Mouse (Mus musculus) heart, adult 8-10 months (tissue): Measurements from ENCODE around the gene Cenpb. TPM values are rescaled to one million over a fixed set of nuclear protein-coding genes. Genes with fewer than 3 reads are reported as not detected.
"Not testable (repeated sequence)": the region's sequence is repeated elsewhere in the genome, so short reads cannot be mapped to it uniquely, and the experiment has no call there.

Source experiments
- DNase-seq: peaks from one replicate; pipeline ENCODE4 v3.0.0; 2022; ENCODE audit warnings: low spot score
- total RNA-seq, 4 experiments: library from RNA; stranded (reverse); gene quantifications; 2 replicates each; pipeline ENCODE4 v1.2.4; 2022

Gene Cenpb
- total RNA-seq, result 10 to 100 TPM; 89.5 to 93.4 (median 90.3) TPM

DNA sequence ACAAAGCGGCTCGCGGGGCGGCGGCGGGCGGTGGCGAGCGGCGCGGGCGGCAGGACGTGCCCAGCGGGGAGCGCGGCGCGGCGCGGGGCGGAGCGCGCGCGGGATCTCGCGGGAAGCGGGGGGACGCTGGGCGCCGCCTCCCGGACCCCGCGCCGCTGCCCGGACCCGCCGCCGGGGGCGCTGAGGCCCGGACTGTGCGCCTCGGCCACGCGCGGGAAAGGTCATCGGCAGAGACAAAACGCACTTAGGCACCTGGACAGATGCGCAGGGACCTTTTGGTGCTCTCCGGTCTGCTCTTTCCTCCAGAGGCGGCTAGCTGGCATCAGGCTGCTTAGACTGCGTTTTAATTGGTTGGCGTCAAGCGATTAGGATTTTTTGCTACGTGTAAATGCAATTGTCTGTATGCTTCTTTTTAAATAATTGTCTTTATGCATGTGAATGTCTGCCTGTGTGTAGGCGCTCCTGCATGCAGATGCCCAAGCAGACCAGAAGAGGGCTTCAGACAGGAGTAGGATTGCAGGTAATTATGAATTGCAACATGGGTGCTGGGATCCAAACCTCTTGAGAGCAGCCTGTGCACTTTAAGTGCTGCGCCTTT is at the start of gene Cenpb:
Gene Cenpb, minus strand, starts transcription at position 78 of the 598 bp plus-strand sequence.
- peak; percentile 74 for DNase-seq

DNA sequence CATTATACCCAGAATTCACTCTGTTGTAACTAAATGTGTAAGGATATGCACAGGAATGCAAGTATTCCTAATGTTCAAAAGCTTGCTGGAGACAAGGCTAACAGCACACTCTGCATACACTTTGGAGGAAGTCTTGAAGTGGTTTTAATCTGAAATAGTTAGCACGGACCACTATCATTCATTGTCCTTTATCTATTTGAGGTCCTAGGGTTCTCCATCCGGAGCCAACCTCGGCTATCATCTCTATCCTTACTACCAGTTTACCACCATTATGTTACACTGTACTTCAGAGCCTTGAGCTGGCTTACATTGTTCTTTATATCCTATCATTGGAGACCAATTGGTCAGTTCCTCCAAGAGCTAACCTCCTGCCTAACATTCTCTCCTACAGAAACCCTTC is 47.4 kb upstream of the Cenpb start:
- DNase-seq, result no peak

DNA sequence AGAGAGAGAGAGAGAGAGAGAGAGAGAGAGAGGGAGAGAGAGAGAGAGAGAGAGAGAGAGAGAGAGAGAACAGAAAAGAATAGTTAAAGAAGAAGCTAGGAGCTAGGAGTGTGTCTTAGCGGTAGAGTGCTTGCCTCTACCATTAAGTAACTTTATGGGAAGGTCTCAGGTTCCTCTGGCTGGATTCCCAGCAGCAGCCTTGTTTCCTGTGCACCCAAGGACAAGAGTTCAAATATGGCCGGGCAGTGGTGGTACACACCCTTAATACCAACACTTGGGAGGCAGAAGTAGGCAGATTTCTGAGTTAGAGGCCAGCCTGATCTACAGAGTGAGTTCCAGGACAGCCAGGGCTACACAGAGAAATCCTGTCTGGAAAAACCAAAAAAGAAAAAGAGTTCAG is 46.8 kb upstream of the Cenpb start:
- not testable (repeated sequence) for DNase-seq

DNA sequence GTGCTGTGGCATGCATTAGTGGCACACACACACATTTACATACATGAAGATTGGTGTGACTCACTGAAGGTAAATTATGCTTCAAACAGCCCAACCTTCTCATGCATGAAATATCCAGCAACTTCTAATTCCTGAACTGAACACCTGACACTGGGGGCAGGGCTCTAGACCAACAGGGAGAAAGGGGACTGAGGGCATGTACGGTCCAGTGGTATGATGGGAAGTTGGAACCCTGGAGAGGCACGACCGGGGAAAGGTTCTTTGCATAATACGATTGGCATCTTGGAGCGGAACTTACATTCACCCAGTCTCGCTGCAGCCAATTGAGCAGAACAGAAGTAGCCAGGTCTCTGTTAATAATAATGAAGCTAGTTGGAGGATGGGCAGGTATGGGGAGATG is 45.3 kb upstream of the Cenpb start:
- no peak for DNase-seq

DNA sequence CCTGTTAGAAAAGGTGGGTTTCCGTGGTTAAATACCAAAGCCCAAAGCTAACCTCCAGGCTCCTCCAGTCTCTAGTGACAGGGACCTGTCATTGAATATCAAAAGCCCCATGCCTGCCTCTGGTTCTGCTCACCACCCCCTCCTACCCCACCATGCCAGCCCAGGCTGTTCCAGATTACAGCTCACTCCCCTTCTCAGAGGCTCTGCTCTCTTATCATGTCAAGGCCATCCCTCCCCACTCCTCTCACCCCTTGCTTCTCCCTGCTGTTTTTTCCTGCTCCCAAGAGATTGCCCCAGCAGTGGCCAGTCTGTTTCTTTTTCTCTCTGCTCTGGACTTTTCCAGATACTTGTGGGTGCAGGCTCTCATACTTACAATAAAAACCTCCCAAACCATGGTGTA is 43.7 kb upstream of the Cenpb start:
- DNase-seq, result no peak

DNA sequence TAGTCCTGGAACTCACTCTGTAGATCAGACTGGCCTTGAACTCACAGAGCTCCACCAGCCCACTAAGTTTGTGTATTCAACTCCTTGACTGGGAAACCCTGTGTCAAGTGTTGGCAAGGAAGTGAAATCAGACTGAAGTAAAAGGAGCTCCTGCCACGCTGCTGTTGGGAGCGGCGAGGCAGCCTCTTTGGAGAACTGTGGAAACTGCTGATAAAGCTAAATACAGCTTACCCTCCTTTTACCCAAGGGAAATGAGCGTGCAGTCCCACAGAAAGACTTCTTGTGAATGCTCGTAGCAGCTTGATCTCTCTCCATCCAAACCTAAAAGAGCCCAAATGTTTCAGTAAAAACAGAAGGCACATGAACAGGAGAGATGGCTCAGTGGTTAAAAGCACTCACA is 42.7 kb upstream of the Cenpb start:
- no peak for DNase-seq

DNA sequence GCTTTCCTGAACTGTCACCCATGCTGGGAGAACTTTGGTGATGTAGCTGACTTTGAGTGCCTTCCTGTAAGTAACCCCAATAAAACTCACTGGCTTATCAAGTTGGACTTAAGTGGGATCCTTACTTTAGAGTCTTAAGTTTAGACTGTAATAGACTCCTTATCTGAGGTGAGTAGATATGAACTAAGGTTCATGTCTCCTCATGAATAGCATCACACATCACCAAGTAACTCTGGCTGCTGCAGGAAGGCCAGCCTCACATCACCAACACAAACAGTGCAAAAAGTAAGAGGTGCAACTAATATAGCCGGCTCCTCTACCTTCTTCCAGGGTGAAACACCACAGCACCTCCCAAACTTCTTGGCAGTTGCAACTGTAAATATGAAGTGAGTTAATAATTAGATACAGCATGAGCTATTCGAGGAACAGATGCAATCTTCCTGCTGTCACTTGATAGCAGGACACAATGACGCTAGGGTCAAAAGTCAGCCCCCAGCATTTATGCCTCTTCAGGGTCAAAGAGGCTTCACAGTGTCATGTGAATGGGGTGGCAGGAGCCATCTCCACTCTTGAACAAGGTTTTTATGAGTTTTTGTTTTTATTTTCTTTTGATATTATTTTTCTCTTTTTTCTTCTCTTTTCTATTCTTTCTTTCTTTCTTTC is 42.1 kb upstream of the Cenpb start:
- no peak for DNase-seq

DNA sequence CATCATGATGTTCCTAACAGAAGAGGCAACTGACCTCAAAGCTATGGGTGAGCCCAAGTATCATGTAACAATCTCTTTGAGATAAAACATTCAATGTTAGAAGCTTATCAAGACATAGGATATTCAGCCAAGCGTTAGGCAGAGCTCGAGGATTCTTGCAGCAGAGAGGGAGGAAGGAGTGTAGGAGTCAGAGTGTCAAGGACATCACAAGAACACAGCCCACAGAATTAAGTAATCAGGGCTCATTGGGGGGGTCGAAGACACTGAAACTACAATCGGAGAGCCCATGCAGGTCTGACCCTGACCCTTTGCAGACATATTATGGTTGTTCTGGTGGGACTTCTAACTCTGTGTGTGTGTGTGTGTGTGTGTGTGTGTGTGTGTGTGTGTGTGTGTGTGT is 40.2 kb upstream of the Cenpb start:
- DNase-seq, result no peak

DNA sequence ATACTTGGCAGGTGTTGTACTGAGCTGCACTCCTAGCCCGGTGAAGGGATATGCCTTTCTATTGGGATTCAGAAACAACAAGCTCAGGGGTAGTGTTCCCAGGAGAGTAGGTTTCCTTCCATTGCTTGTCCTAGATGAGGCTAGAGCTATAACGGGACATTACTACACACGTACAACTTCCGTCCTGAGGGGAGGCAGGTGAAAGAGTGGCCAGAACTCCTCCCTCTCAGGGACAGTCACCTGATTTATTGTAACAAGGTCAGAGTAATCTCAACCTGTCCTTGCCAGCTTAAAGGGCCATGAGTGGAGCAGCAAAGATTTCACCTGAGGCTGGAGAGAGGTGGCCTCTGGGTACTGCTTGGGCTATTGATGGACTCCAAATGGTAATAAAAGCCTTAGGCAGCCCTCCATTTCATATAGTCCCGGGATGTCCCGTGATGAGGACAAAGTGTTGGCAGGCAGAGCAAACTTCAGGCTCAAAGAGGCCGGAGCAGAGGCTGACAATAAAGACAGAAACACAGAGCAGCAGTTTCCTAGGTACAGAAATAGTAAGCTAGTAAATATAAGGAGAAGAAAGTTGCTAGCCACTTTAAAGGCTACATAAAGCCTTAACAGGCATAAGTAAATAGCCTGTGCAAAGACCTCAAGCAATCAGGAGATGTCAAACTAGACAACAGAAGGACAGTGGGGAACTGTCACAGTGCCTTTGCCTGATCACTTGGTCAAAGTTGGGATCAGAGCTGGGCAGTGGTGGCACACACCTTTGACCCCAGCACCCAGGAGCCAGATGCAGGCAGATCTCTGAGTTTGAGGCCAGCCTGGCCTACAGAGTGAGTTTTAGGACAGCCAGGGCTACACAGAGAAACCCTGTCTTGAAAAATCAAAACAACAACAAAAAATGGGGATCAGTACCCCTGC is 36.3 kb upstream of the Cenpb start:
- DNase-seq, result peak; percentile 73

DNA sequence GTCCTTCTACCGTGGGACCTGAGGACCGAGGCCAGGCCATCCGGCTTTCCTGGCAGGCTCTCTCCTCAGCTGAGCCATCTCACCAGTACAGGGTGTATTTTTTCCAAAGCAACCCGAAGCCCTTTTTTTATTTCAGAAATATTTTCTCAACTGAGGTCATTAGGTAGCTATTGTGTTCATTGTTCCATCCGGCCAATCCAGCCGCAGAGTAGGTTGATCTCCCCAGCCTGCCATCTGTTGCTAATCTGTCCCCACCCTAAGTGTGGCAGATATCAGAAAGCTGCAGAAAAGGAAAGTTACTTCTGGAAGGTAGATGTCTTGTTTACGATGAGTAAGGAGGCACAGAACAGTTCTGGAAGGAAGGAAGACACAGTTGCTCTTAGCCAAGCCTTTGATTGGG is 33.9 kb upstream of the Cenpb start:
- DNase-seq, result peak; percentile 37

DNA sequence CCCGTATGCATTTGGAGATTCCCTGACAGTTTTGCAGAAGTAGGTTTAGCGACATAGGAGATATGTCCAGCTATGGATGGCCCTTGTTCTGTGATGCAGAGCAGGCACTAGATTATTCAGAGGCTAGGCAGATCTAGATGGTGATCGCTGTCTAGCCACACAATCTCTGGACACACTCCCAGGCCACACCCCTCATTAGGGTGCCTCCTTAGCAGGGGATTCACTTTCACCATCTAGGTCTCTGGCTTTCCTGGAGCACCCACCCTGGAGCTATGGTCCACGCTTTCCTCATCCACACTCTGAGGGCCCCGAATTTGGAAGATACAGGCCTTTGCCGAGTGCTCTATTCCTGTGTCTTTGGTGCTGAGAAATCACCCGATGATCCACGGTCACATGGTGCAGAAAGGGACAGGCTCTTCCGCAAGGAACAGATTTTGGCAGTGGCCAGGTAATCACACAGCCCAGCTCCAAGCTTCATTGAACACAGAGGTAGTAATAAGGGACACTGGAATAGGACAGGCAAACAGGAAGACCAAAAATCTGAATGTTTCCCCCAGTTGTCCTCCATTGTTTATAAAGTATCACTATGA is 31.3 kb upstream of the Cenpb start:
- no peak for DNase-seq

DNA sequence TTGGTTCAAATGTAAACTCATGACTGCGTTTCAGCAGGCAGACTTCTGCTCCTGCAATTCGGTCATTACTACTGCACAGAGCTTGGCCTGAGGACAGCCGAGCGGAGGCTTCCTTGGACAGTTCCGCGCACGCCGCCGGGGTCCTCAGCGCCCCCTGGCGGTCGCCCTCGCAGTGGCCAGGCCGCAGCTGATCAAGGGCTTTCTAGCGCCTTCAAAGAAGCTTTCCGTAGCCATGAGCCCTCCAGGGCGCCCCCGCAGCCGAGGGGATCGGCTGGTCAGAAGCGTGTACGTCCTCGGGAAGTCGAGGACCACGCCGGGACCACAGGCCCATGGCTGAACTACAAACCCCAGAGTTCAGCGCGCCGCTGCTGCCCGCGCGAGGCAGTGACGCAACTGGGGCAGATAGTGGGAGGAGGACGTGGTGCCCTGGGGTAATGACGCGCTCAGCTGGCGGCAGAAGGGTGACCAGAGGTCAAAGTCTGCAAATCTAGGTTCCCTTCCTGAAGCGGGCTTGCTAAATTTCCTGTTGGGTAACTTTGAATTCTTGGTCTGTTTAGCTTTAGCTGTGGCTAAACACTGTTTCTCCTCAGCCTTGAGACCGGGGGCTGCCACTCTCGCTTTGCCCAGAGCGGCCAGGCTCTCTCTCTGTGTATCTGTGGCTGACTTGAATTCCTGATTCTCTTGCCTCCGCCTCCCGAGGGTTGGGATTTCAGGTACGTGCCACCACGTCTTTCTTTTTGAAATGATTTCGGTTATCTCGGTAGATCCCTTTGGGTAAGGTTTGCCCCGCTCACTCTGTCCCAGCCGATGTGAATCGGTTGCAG is 30.3 kb upstream of the Cenpb start:
- DNase-seq, result peak; percentile 95

DNA sequence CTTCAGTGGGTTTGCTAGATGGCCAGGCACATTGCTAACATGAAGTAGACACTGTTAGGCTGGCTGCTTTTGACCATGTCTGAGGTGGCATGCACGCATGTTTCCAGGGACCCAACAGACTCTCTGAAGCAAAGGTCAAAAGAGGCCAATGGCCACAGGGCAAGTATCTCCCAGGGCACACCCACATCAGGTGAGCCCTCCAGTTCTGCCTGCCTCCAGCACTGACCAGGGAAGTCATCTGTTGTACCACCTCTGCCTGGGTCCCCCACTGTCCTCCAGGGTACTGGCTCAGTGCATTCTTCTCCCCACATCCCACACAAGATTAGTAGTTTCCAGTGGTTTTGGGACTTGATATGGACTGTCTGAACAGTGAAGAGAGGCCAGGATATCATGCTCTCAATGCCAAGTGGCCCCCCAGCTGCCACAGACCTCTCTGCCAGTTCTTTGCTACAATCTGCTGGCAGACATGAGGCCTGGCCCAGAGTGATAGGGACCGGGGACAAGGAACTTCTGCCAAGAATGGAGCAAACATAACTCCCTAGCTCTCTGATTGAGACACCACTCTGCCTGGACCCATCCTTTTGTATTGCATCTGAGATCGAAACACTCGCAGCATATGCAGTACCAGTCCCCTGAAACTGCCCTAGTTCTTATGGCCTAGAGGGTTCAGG is 29.4 kb upstream of the Cenpb start:
- no peak for DNase-seq

DNA sequence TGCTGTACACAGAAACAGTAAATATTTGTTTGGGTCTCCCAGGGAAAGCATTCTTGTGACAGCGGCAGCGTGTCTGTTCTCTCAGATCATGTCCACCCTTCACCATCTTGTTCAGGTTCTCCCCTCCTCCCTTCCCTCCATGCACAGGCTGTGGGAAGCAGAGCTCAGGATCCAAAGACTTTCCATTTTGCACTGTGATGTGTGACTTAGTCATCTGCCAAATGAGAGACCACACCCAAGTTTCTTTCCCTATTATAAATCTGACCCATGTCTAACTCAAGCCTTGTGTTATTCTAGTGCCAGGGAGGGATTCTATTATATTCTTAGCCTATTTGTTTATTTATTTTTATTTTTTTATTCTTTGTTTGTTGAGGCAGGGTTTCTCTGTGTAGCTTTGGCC is 28.5 kb upstream of the Cenpb start:
- no peak for DNase-seq

DNA sequence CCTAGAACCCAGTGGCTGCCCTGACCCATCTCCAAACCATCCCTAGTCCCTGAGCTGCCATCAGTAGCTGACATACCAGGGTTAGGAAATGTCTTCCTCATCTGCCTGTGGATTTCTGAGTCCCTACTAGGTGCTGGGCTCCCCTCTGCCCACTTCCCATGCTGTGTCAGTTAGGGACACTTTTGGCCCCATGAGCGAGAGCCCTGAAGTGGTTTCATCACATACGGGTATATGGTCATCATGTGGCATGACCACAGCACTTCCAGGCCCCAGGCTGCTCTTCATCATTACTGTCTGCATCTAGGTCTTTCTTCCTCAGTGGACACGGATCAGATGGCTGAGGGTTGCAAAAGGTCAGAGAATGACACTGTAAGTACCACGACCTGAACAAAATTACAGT is 26.9 kb upstream of the Cenpb start, which contains the start of gene Ap5s1:
Gene Ap5s1, plus strand, starts transcription at position 301 of the 400 bp plus-strand sequence.
- DNase-seq, result no peak

DNA sequence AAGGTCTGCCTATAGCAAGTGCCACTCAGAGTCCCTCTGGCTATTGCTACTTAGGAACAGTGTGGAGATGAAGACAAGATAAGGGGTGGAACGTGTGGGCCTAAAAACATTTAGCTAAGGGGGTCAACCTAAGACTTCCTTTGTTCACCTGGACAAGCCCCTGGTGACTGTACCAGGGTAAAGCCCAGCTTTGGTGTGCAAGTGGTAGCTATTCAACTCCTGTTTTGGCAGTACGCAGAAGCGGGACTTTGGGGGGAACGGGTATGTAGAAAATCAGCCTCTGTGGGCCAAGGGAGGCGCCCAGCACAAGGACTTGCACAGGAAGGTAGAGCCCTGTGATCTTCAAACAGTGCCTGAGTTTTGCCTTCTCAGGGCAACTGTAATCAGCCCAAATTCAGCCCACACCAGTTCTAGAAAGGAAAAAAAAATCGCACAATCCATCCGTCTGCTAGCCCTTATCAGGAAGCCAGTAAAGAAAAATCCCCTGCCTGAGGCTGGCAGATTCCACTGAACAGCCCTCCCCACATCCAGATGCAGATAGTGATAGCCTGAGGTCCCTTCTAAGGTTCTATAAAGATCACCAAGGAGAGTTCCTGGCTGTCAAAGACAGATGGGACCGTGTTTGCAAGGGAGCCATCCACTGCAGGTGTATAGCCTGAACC is 25.8 kb upstream of the Cenpb start:
- no peak for DNase-seq

DNA sequence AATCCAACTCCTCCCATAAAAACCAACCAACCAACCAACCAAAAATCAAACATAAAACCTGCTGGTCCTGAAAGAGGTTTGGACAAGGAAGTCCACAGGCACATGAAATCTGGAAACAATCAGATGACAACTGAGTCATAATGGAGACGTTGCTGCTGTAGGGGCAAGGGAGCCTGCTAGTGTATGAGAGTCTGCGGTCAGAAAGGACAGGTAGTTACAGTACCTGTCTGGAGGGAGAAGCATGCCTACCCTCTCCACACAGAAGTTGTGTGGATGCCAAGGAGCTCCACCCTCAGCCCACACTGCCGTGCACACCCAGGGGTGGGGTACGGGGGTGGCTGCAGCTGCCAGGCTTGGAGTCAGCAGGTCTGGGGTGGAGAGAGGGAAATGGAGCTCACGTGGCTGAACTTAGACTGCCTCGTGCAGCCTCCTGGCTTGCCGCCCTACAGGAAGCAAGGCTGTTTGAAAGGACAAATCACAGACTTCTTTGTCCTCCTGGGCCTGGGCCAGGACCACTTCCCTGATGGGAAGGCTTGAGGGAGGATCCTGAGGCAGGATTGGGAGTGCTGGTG is 24.6 kb upstream of the Cenpb start:
- DNase-seq, result peak; percentile 98

DNA sequence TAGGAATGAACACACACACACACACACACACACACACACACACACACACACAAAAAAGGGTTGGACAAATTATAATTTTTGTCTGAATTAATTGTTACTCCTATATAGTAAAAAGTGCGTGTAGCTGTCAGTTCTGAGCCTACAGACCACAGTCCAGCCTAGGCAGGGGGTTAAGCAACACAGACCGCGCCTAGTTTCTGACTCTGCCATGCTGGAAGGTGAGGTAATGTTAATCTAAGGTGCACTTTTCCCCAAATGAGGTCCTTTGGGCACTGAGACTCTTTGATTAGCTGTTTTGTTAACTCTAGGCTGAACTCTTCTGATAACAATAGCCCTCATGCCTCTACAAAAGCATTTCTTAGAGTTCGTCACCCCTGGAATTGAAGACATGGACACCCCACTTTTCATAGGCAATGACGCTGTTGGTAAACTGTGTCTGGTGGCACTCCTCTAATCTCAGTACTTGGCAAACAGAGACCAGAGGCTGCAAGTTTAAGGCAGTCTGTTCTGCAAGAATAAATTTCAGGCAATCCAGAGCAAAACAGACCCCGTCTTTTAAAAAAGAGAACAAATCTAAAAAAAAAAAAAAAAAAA is 24.0 kb upstream of the Cenpb start:
- no peak for DNase-seq

DNA sequence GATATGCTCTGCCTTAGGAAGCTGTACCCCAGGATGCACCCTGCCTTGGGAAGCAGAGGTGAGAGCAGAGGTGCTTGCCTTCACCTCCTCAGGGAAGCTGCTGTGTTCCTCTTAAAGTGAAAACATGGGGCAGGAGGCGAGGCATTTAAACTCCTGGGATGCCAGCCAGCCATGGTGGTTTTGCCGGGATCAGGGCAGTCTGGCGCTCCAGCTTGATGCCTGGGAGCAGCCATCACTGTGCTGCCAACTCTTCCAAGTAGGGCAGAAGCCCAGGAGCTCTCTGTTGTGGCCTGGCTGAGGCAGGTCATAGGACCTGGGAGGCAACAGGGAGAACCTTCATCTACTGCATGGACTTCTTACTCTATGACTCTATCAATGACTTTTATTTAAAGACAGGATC is 21.4 kb upstream of the Cenpb start:
- DNase-seq, result no peak
